Mouse (Mus musculus) liver, postnatal 0 days (tissue): ENCODE measurements at regions not wholly inside any gene's neighbourhood (a gene's known extent, or its start where the extent isn't known, plus 50 kb on each side); places are given as distances from the start of the nearest gene placed in this dataset.

ENCODE experiments used
- CTCF ChIP-seq: sonication (generic); IDR thresholded peaks from 2 replicates; pipeline ENCODE4 v1.5.1; 2016; ENCODE audit warnings: antibody characterized with exemption, low read depth
- EP300 ChIP-seq: IDR thresholded peaks from 2 replicates; pipeline ENCODE4 v1.6.1; 2016; ENCODE audit warnings: antibody characterized with exemption, low read depth, mild to moderate bottlenecking

DNA sequence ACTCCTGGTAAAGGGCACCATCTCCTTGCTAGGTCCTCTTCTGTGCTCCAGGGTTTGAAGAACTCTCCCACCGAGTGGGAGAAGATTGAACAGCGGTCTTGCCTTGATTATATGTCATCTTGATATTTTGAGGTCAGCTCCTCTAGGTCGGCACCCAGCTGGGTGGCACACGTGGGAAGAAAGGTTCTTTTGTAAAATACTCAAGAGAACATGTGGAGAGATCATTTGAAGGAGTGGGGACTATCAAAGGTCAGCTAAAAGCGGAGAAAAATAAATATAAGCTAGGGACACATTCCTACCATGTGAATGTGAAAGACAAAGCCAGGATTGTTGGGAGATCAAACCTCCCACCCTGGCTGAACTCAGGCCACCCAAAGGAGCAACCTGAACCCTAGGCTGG, 87.7 kb downstream of the Nufip1 start:
- TF ChIP-seq CTCF (no peak), EP300 (no peak)
